Mouse (Mus musculus) spleen, postnatal 4 days (tissue): Measurements from ENCODE around the gene Gstm2.
A peak's percentile ranks its signal among the peaks of the same experiment; 100 is the strongest.
"Not testable (repeated sequence)": the region's sequence is repeated elsewhere in the genome, so short reads cannot be mapped to it uniquely, and the experiment has no call there.

Source experiments
- DNase-seq, 2 experiments: peaks; one replicate each; pipeline ENCODE4 v3.0.0; 2022; ENCODE audit warnings: low spot score in 2 of 2

Gstm2 gene

GRCm38 (mm10) chr3:107996576-107996975 is 10.3 kb upstream of the Gstm2 start:
- no peak for DNase-seq

DNA sequence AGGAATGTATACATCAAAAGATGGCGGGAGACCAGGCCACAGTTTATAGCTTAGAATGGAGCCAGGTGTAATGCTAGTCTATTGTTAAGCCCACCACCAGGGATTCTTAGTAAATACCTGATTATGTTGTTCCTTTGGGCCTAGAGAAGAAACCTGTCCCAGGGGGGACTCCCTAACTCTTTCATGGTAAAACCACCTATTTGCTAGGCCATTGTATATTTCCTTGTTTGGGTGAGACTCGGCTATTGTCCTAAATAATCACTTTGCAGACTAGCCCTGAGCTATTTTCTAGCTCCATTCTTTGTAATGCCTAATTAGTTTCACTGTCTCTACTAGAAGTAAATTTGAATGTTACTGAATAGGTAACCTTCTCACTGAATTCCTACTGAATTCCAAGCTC is 9.7 kb upstream of the Gstm2 start:
- not testable (repeated sequence) for DNase-seq

DNA sequence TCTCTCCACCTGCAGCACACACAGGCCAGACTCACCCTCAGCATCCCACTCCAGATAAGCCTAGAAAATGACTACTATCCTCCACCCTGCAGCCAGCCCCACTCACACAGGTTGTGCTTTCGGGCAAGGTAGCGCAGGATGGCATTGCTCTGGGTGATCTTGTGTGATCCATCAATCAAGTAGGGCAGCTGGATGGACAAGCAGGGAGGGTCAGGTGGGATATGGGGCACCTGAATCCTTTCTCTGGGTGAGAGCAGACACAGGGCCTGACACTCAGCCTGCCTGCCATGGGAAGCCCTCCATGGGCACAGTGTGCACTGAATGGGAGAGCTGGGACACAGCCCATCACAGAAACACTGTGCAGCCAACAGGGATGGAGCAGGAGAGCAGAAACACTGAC is 1.1 kb downstream of the Gstm2 start:
- DNase-seq, result not testable (repeated sequence)

- no peak for DNase-seq
Observed at GRCm38 (mm10) chr3:107984471-107984870, 1.8 kb downstream of the Gstm2 start.

GRCm38 (mm10) chr3:107983771-107984170 is 2.5 kb downstream of the Gstm2 start:
- DNase-seq, result no peak

DNA sequence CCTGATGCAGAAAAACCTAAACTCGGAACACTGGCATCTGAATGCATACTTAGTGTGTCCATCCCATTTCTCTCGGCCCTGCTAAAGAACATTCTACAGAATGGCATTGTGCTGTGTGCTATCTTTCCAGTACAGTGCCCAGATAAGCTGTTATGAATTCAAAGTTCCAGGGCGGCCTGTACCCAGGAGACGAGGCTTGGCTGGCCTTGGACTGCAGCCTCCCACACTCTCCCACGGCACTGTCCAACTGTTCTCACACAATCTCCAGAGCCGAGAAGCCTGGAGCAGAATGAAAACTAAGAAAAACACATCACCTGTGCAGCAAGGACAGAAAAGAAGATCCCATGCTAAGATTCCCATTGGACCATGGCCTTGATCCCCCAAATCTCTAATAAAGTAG is 3.5 kb downstream of the Gstm2 start:
- no peak for DNase-seq

GRCm38 (mm10) chr3:107981261-107981660 is 5.0 kb downstream of the Gstm2 start:
- no peak for DNase-seq

DNA sequence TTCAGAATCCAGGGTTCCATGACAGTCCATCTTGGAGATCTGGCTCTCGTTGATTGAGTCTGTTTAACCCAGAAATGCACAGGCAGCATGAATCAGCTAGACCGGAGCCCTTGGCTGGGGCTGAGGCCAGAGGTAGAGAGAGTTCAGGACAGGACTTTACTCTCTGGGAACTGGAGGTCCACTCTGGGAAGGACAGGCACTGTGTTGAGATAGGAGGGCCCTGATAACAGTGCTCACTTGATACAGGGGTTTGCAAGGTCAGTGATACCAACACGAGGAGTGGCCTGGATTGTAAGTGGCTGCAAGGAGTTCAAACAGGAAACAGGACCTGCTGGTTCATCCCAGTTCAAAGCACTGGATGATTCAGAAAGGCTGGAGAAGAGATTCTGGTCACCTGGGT is 8.6 kb downstream of the Gstm2 start:
- DNase-seq, result no peak

GRCm38 (mm10) chr3:107974237-107974636 is 12.0 kb downstream of the Gstm2 start:
- DNase-seq, result no peak

GRCm38 (mm10) chr3:107972070-107972469 is 14.2 kb downstream of the Gstm2 start:
- no peak for DNase-seq

GRCm38 (mm10) chr3:107971101-107971500 is 15.2 kb downstream of the Gstm2 start:
- DNase-seq, result not testable (repeated sequence)

DNA sequence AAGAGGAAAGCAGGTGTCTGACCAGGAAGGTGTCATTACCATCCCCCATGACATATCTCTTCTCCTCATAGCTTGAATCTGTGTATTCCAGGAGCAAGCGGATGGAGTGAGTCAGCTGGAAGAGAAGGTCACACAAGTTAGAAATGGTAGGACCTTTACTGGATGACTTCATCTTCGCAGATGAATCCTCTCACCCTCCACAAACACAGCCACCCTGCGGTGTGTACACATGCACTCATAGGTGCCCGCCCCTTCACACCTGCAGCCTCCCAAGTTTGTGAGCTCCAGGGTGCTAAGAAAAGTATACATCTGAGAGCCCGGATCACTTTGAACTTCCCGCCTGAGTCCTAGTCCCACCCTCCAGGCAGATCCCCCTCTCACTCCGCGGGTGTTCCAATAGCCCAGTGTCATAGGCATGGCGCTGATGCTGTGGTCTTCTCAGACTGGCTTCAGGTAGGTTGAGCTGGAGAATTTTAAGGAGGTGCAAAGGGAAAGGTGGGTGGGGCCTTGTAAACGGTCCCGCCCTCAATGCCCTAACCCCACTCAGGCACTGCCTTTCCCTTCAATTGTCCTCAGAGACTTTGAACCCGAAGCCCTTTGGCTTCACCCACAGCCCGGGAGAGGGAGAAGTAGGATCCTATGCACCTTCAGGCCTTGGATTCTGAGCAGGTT is 17.4 kb downstream of the Gstm2 start, which contains the start of gene Gstm3:
Gstm3 (minus strand) TSS at position 560 of the 672 bp plus-strand sequence.
- DNase-seq, result no peak

DNA sequence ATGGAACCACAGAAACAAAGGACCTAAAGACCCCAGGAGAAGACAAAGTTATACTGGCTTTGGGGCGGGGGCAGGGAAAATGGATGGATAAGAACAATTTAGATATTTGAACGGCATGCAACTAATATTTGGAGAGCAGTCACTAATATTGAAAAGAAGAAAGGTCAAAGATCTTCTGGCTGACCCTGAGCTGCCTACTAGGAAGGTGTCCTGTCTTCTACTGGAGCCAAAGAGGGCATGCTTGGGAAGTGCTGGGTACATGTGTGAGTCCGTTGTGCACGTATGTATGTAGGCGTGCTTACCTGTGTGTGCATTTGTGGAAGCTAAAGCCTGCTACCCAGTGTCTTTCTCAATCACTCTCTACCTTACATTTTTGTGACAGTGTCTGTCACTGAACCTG is 19.6 kb downstream of the Gstm2 start:
- DNase-seq, result no peak

GRCm38 (mm10) chr3:107965592-107965991 is 20.7 kb downstream of the Gstm2 start:
- no peak for DNase-seq

GRCm38 (mm10) chr3:107964656-107965308 is 21.5 kb downstream of the Gstm2 start:
- DNase-seq, result no peak

DNA sequence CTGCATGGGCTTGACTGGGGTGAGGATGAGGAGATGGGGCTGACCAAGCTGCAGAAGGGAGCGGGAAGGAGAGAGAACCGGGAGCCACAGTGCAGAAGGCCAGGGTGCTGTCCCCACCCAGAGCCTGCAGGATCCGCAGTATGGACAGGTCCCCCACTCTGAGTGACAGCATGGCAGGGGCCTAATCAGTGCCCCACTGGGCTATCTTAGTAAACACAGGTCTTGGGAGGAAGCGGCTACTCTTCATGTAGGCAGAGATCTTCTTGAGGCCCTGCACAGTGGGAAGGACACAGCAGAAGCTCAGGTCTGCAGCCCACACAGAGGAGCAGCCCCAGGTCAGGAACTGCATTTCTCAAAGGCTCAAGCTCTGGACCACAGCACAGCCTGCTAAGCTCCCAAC is 22.2 kb downstream of the Gstm2 start:
- no peak for DNase-seq

- DNase-seq, result not testable (repeated sequence)
Observed at GRCm38 (mm10) chr3:107955260-107955659, 31.0 kb downstream of the Gstm2 start.

DNA sequence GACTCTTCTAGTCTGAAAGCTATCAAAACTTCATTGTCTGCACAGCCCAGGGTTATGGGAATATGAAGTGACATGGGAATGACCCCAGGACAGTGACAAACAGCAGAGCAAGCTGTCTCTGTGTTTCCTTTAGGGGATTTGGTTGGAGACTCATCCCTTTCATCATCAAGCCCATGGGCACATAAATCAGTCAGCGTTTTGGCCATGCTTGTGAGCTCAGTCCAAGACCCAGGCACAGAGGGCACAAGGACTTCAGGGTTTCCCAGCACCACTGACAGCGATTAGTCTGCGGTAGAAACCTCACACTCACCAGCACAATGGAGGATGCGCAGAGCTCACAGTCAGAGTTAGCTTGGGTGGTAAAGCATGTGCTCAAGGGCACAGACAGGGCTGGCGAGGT is 32.3 kb downstream of the Gstm2 start:
- DNase-seq, result no peak

- peak in 1 of 2 experiments; percentile 29 for DNase-seq
Observed at GRCm38 (mm10) chr3:107953328-107953755, 32.9 kb downstream of the Gstm2 start.

GRCm38 (mm10) chr3:107950531-107950930 is 35.7 kb downstream of the Gstm2 start:
- DNase-seq, result no peak

DNA sequence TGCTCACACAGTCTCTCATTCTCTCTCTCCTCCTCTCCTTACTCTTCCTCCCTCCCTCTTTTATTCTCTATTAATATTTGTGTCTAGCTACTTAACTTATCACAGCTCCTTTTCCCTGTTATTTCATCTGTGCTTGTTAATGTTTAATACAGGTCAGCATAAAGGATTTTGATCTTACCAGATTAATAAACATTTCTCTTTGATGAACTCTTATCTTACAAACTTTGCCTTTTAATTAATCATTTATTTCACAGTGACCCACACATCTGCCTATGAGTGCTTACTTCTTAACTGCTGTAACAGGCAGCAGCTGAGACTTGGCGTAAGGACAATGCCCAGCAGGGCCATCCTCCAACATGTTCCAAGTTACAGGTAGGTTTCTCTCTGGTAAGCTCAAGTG is 36.8 kb downstream of the Gstm2 start:
- DNase-seq, result not testable (repeated sequence)

GRCm38 (mm10) chr3:107945729-107946128 is 40.5 kb downstream of the Gstm2 start:
- no peak for DNase-seq

DNA sequence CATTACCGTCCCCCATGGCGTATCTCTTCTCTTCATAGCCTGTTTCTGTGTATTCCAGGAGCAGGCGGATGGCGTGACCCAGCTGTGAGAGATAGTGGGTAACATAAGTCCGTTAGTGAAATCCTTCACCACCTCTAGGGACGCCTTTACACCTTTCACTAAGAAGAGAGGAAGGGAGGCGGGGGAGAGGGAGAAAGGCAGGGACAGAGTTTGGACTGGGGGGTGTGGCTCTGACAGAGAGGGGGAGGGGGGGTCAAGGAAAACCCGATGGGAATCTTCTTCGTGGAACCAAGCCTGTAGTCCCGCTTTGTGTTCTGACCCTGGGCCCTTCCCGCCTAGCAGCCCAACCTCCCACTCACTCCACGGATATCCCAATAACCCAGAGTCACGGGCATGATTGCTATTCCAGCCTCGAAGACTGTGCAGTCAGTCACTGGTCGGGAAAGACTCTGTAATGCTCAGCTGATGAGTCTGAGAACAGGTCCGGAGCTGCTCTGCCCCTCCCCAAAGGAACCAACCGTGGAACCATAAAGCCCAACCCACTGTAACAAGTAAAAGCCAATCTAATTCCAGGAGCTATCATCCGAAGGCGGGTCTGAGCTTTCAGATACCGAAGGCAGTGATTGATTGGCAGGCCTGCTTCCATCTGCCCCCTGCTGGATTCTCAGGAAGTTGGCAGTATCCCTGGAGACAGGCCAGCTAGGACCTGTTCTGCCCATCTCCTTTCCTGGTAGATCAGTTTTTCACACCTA is 42.8 kb downstream of the Gstm2 start, which contains the start of gene Gstm6:
Gstm6 (minus strand) TSS at position 511 of the 752 bp plus-strand sequence.
- no peak for DNase-seq
